Mouse (Mus musculus) liver, embryonic 12.5 days (tissue): Measurements from ENCODE around the gene Ptpru. TPM values are rescaled to one million over a fixed set of nuclear protein-coding genes. Genes with fewer than 3 reads are reported as not detected.

ENCODE experiments used
- ATAC-seq: fragments of 200-750 bp; cut with Nextera tagmentation; 2 replicates; pipeline ENCODE4 v1.8.0; 2017; ENCODE audit warnings: moderate number of reproducible peaks, mild to moderate bottlenecking, moderate library complexity
- H3K27ac ChIP-seq: fragments of 300-500 bp; sonication (generic); 2 replicates; pipeline ENCODE4 v1.5.1; 2016; ENCODE audit warnings: mild to moderate bottlenecking
- H3K27me3 ChIP-seq: fragments of 300-500 bp; sonication (generic); replicated peaks from 2 replicates; pipeline ENCODE4 v1.6.1; 2016; ENCODE audit warnings: mild to moderate bottlenecking, moderate library complexity
- H3K36me3 ChIP-seq: fragments of 300-500 bp; sonication (generic); 2 replicates; pipeline ENCODE4 v1.6.1; 2016; ENCODE audit warnings: mild to moderate bottlenecking, moderate library complexity
- H3K4me1 ChIP-seq: fragments of 300-500 bp; sonication (generic); 2 replicates; pipeline ENCODE4 v1.6.1; 2016
- H3K4me2 ChIP-seq: fragments of 300-500 bp; sonication (generic); 2 replicates; pipeline ENCODE4 v1.6.1; 2016; ENCODE audit warnings: mild to moderate bottlenecking, moderate library complexity
- H3K4me3 ChIP-seq: fragments of 300-500 bp; sonication (generic); 2 replicates; pipeline ENCODE4 v1.5.1; 2016; ENCODE audit warnings: mild to moderate bottlenecking, moderate library complexity
- H3K9ac ChIP-seq: fragments of 300-500 bp; sonication (generic); 2 replicates; pipeline ENCODE4 v1.6.1; 2016; ENCODE audit warnings: mild to moderate bottlenecking, moderate library complexity
- H3K9me3 ChIP-seq: fragments of 300-500 bp; sonication (generic); replicated peaks from 2 replicates; pipeline ENCODE4 v1.6.1; 2016; ENCODE audit warnings: mild to moderate bottlenecking, moderate library complexity
- WGBS: fragments of 180-500 bp; shearing (Covaris S2); methylation state at CpG from one replicate; pipeline ENCODE4 v1.1.7; 2016; ENCODE audit not compliant: insufficient replicate concordance; 5-methylcytosine and 5-hydroxymethylcytosine counted together
- polyA plus RNA-seq: library from polyadenylated mRNA; unstranded; fragments of >200 nt; fragmentation: Nextera tagmentation; extraction: Ambion mirVana; gene quantifications from 2 replicates; pipeline ENCODE4 v1.2.1, GENCODE M21; 2016

Ptpru gene
- polyA plus RNA-seq, 1 experiment from 2014 or later, result 2.7 TPM

GRCm38 (mm10) chr4:131861341-131861739, 23.3 kb upstream of the Ptpru start:
- Histone ChIP-seq H3K4me1 (no peaks in the 10 kb centered on the region), H3K4me2 (peak overlapping the region; percentile 5; the same call in 1 of the 2 replicates), H3K9me3 (no peaks in the 10 kb centered on the region), H3K36me3 (peaks cover 83% of the 10 kb centered on the region), H3K4me3 (no peak overlapping the region), H3K27ac (0 out of 2 replicates have a peak overlapping the region, but pooled peaks have one; percentile 6), H3K9ac (no peak overlapping the region), H3K27me3 (no peaks in the 10 kb centered on the region)
- ATAC-seq, result no peak
- WGBS, result 38% methylated on average over 4 of the region's 4 CpGs

GRCm38 (mm10) chr4:131860492-131861340, 22.6 kb upstream of the Ptpru start:
- WGBS, result 40% methylated on average over 15 of the region's 15 CpGs
- Histone ChIP-seq H3K36me3 (peaks cover 76% of the 10 kb centered on the region), H3K4me3 (no peak overlapping the region), H3K9me3 (no peaks in the 10 kb centered on the region), H3K4me2 (no peak overlapping the region), H3K4me1 (no peaks in the 10 kb centered on the region), H3K9ac (no peak overlapping the region), H3K27me3 (no peaks in the 10 kb centered on the region), H3K27ac (no peak overlapping the region)
- ATAC-seq, result peak; percentile 63; the same call in 1 of the 2 replicates

DNA sequence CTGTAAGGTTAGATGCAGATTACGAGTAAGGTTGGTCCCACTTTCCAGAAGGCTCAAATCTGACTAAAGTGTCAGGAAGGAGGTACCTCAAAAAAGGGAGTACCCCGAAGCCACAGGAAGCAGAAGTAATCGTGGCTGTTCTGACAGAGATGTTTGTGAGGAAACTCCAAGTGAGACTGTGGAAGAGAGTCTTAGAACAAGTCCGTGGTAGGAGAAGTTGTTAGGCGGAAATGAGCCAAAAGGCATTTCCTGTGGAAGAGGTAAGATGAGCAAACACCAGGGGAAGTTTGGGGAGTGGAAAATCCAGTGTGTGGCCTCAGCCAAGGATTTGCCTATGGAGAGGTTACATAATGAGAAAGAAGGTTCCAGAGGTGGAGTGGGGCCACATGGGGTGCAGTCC, 16.9 kb upstream of the Ptpru start:
- H3K36me3 ChIP-seq, result peaks cover 35% of the 10 kb centered on the region
- H3K4me1 ChIP-seq, result no peaks in the 10 kb centered on the region
- ATAC-seq, result no peak
- no peak overlapping the region for H3K4me3 ChIP-seq
- H3K27ac ChIP-seq, result no peak overlapping the region
- H3K27me3 ChIP-seq, result no peaks in the 10 kb centered on the region
- whole genome bisulfite sequencing, result 46% methylated on average over 5 of the region's 5 CpGs
- H3K4me2 ChIP-seq, result no peak overlapping the region
- H3K9ac ChIP-seq, result no peak overlapping the region
- no peaks in the 10 kb centered on the region for H3K9me3 ChIP-seq

GRCm38 (mm10) chr4:131849986-131850638, 12.0 kb upstream of the Ptpru start:
- ATAC-seq, result no peak
- no peak overlapping the region for H3K4me2 ChIP-seq
- no peak overlapping the region for H3K4me3 ChIP-seq
- 64% methylated on average over 5 of the region's 5 CpGs for WGBS
- H3K36me3 ChIP-seq, result peaks cover 33% of the 10 kb centered on the region
- no peaks in the 10 kb centered on the region for H3K9me3 ChIP-seq
- H3K27me3 ChIP-seq, result no peaks in the 10 kb centered on the region
- no peak overlapping the region for H3K27ac ChIP-seq
- no peak overlapping the region for H3K9ac ChIP-seq
- H3K4me1 ChIP-seq, result 0 out of 2 replicates have a peak, but pooled peaks cover 5% of the 10 kb centered on the region

DNA sequence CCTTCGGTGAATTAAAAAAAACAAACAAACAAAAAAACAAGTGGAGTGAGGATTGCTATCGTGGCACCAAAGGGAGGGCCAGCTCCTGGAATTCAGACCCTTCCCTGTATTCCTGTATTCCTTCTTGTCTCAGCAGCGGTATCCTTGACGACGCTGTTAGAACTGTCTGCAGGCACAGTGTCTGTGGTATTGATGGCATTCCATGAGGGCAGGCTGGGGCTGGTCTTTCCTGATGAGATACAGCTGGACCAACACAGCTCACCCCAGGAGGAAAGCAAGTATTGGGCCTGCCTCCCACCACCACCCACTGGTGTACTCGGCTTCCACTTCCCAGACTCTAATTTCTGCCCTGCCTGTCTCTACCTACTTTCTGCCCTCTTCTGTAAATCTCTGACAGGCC, 10.0 kb upstream of the Ptpru start:
- no peak for ATAC-seq
- Histone ChIP-seq H3K27me3 (no peaks in the 10 kb centered on the region), H3K9ac (no peak overlapping the region), H3K9me3 (no peaks in the 10 kb centered on the region), H3K4me3 (no peak overlapping the region), H3K4me2 (no peak overlapping the region), H3K27ac (no peak overlapping the region), H3K4me1 (peaks cover 20% of the 10 kb centered on the region), H3K36me3 (peaks cover 26% of the 10 kb centered on the region)
- WGBS, result 77% methylated on average over 6 of the region's 6 CpGs

DNA sequence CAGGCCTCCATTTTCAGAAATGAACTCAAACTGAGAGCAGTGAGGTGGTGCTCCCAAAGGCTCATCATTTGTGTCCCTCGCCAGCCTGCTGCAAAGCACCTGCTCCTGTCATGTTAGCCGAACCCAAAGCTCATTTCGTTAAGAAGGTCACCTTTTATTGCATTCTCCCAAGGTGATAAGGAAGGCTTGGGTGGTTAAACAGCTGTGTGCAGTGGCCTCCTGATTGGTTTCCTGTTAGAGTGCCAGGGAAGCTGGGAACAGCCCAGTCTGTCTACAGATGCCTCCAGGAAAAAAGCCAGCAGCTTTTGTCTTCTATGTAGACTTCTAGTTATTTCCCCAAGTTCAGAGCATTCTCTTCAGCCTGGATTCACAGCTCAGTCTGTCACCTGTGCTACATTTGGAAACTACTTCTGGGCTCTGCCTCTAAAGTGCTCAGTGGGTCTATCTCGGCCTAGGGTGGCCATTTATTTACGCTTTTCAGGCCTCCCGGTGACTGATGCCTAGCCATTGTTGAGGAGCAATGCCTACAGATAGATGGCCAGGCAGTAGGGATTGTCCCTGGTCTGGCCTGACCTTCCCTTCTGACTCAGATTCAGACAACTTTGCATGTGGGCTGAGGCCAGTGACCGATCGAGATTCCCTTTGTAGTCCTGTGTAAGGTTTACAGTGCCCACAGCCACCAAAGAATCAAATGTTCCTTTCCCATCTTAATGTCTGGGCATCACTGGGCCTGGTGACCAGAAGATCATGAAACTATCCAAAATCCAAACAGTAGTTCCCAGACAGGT, 8.1 kb upstream of the Ptpru start:
- no peak for ATAC-seq
- no peak overlapping the region for H3K4me2 ChIP-seq
- 72% methylated on average over 8 of the region's 8 CpGs for WGBS

GRCm38 (mm10) chr4:131843290-131843743, 5.2 kb upstream of the Ptpru start, which contains the start of gene Mecr:
Gene Mecr, plus strand, starts transcription at chr4:131843470.
- Histone ChIP-seq H3K4me3 (peak within 1 kb of the TSS; percentile 74), H3K9me3 (no peaks in the 10 kb centered on the region), H3K9ac (peak within 1 kb of the TSS; percentile 68), H3K27me3 (peaks cover 40% of the 10 kb centered on the region), H3K4me1 (peaks cover 27% of the 10 kb centered on the region), H3K27ac (no peak within 1 kb of the TSS), H3K36me3 (peaks cover 15% of the 10 kb centered on the region), H3K4me2 (peak within 1 kb of the TSS; percentile 81)
- WGBS, result 1% methylated on average over 37 of the region's 37 CpGs
- ATAC-seq, result peak; percentile 86

More for the DNA sequence above, 8.1 kb upstream of the Ptpru start:
- H3K36me3 ChIP-seq, result peaks cover 26% of the 10 kb centered on the region
- peaks cover 11% of the 10 kb centered on the region for H3K27me3 ChIP-seq
- no peaks in the 10 kb centered on the region for H3K9me3 ChIP-seq
- H3K9ac ChIP-seq, result no peak overlapping the region
- no peak overlapping the region for H3K27ac ChIP-seq
- no peak overlapping the region for H3K4me3 ChIP-seq
- peaks cover 24% of the 10 kb centered on the region for H3K4me1 ChIP-seq

DNA sequence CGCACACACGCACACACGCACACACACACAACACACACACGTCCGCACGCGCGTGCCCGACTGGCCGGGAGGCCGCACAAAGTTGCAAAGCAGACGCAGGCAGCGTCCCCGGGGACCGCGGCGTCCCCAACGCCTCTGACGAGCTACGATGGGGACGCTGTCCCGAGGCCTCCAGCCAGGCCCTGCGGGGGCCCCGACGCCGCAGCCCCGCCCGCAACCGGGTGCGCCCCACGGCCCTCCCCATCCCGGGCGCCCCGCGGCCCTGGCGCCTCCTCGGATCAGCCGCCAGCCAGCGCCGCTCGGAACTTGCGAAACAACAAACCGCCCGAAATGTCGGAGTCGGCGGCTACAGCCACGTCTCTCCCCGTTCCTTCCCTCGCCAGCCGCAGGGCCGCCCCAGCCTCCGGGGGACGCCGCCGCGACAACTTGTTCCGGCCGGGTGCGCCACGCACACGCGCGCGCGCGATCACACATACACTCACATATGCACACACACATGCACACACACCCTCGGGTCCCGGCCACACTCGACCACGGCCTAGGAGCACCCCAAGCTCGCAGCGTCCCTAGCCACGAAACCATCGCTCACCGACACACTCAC, 1.1 kb downstream of the Ptpru start:
- Histone ChIP-seq H3K4me3 (peak overlapping the region; percentile 64), H3K27ac (no peak overlapping the region), H3K36me3 (no peaks in the 10 kb centered on the region), H3K27me3 (peaks cover 92% of the 10 kb centered on the region), H3K4me1 (peaks cover 65% of the 10 kb centered on the region), H3K9ac (peak overlapping the region; percentile 71), H3K4me2 (peak overlapping the region; percentile 91), H3K9me3 (no peaks in the 10 kb centered on the region)
- WGBS, result under 1% methylated on average over 70 of the region's 76 CpGs
- no peak for ATAC-seq

DNA sequence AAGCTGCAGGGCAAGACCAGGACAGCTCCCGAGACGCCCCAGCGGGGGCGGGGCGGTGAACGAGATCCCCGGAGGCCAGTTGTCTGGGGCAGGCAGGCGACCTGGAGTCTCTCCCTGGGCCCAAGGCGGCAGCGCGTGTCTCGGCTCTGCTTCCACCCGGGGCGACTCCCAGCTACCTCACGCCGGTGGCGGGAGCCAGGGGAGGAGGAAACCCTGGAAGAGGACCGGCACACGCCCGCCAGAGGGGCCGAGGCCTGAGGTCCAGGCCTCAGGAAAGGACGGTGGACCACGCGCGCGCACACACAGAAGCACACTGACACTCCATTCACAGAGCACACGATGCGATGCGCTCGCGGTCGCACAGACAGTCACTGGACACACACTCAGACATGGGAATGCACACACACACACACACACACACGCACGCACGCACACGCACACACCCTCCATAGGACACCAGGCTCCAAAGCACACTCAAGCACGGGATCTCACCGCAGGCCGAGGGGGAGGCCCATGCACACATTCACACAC, 1.7 kb downstream of the Ptpru start:
- 6% methylated on average over 39 of the region's 39 CpGs for WGBS
- no peak for ATAC-seq

DNA sequence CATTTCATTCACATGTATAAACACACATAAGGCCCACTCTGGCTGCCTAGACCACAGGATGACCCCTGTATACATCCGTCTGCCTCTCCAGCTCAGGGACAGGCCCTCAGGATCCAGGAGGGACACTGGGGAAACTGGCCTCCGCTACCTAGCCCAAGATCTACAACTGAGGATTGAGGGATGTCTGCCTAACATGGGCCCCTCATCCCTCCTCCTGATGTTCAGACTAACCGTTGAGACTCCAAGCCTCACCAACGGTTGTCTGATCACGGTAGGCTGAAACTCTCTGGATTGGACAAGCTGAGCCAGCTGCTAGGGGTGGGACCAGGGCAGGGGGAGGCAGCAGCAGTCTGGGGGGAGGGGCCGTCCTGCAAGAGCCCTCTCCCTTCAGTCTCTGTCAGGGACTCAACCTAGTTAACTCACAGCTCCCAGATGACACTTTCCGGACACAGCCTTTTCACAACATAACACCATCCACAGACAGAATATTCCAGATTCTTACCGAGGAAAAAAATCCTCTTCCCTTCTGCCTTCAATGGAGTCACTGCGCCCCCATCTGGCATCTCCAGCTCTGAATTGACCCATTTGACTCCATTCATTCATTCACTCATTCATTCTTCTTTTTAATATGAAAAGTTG, 4.0 kb downstream of the Ptpru start:
- ATAC-seq, result no peak
- Histone ChIP-seq H3K27me3 (peaks cover 63% of the 10 kb centered on the region), H3K9me3 (no peaks in the 10 kb centered on the region), H3K4me2 (peak overlapping the region; percentile 16), H3K4me1 (peaks cover 93% of the 10 kb centered on the region), H3K36me3 (no peaks in the 10 kb centered on the region), H3K4me3 (no peak overlapping the region), H3K27ac (0 out of 2 replicates have a peak overlapping the region, but pooled peaks have one; percentile 13), H3K9ac (no peak overlapping the region)
- 29% methylated on average over 9 of the region's 9 CpGs for WGBS

More for the DNA sequence above, 1.7 kb downstream of the Ptpru start:
- Histone ChIP-seq H3K9me3 (no peaks in the 10 kb centered on the region), H3K4me1 (peaks cover 70% of the 10 kb centered on the region), H3K27me3 (peaks cover 86% of the 10 kb centered on the region), H3K27ac (no peak overlapping the region), H3K4me2 (peak overlapping the region; percentile 91), H3K9ac (peak overlapping the region; percentile 71), H3K4me3 (peak overlapping the region; percentile 64), H3K36me3 (no peaks in the 10 kb centered on the region)
